Mouse (Mus musculus) intestine, embryonic 15.5 days (tissue): ENCODE measurements around the gene Col10a1. TPM values are rescaled to one million over a fixed set of nuclear protein-coding genes. Genes with fewer than 3 reads are reported as not detected.
"Not testable (repeated sequence)": the region's sequence is repeated elsewhere in the genome, so short reads cannot be mapped to it uniquely, and the experiment has no call there.

Experiments
- ATAC-seq: fragments of 200-750 bp; cut with Nextera tagmentation; 2 replicates; pipeline ENCODE4 v1.8.0; 2017; ENCODE audit warnings: moderate TSS enrichment, moderate library complexity
- H3K27ac ChIP-seq: fragments of 300-500 bp; sonication (generic); 2 replicates; pipeline ENCODE4 v1.5.1; 2015; ENCODE audit warnings: mild to moderate bottlenecking, inconsistent platforms
- H3K27me3 ChIP-seq: fragments of 300-500 bp; sonication (generic); replicated peaks from 2 replicates; pipeline ENCODE4 v1.6.1; 2015; ENCODE audit warnings: inconsistent platforms
- H3K36me3 ChIP-seq: fragments of 300-500 bp; sonication (generic); 2 replicates; pipeline ENCODE4 v1.6.1; 2015; ENCODE audit warnings: inconsistent platforms
- H3K4me1 ChIP-seq: fragments of 300-500 bp; sonication (generic); replicated peaks from 2 replicates; pipeline ENCODE4 v1.6.1; 2015; ENCODE audit warnings: inconsistent platforms
- H3K4me2 ChIP-seq: fragments of 300-500 bp; sonication (generic); replicated peaks from 2 replicates; pipeline ENCODE4 v1.6.1; 2015; ENCODE audit warnings: mild to moderate bottlenecking, inconsistent platforms
- H3K4me3 ChIP-seq: fragments of 300-500 bp; sonication (generic); replicated peaks from 2 replicates; pipeline ENCODE4 v1.5.1; 2015; ENCODE audit warnings: inconsistent platforms
- H3K9ac ChIP-seq: fragments of 300-500 bp; sonication (generic); 2 replicates; pipeline ENCODE4 v1.6.1; 2015; ENCODE audit warnings: inconsistent platforms
- H3K9me3 ChIP-seq: fragments of 300-500 bp; sonication (generic); 2 replicates; pipeline ENCODE4 v1.6.1; 2016; ENCODE audit warnings: inconsistent platforms
- WGBS: fragments of 180-500 bp; shearing (Covaris S2); methylation state at CpG from one replicate; pipeline ENCODE4 v1.1.7; 2015; 5-methylcytosine and 5-hydroxymethylcytosine counted together
- polyA plus RNA-seq: library from polyadenylated mRNA; unstranded; fragments of >200 nt; fragmentation: Nextera tagmentation; extraction: Ambion mirVana; gene quantifications from 2 replicates; pipeline ENCODE4 v1.2.1, GENCODE M21; 2015

Gene Col10a1
- polyA plus RNA-seq = 0.11 and 0.20 TPM in 2 replicates

DNA sequence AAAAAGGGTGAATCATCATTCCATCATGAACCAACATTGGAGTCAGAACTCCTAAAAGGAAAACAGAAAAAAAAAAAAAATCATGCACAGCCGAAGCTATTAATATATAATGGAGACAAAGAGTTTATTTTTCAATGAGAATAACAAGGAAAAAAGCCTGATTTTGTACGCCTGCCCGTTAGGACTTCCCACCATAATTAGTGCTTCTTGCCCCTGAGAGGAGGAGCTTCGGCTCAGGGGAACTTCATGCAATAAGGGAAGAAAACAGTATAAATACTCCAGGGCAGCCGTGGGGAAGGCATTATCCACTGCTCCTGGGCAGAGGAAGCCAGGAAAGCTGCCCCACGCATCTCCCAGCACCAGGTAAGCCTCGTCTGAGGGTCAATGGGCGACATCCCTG, at the start of gene Col10a1:
Gene Col10a1 (plus strand): TSS at position 301 of the 400 bp plus-strand sequence.
- H3K9me3 ChIP-seq = no peaks in the 10 kb centered on the region
- no peak within 1 kb of the TSS for H3K4me2 ChIP-seq
- no peaks in the 10 kb centered on the region for H3K36me3 ChIP-seq
- H3K4me3 ChIP-seq = no peak within 1 kb of the TSS
- H3K27me3 ChIP-seq = no peaks in the 10 kb centered on the region
- 67% methylated on average over 8 of the region's 8 CpGs for WGBS
- no peak for ATAC-seq
- H3K9ac ChIP-seq = no peak within 1 kb of the TSS
- no peak within 1 kb of the TSS for H3K27ac ChIP-seq
- no peaks in the 10 kb centered on the region for H3K4me1 ChIP-seq

DNA sequence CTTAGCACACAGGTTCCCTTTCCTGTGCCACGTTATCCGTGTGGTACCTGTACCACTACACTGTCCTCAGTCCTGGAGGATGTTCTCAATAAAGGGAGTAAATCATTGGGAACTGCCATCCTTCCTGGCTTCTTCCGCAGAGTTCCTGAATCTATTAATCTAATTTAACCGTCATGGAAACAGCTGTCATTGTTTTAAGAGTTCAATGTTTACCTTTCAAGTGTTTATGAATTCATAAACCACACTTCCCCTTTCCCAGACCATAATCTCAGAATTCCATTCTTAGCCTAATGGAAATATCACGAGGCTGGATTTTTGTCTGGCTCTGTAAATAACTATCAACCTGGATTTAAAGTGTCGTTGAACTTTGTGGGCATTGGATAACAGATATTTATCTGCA, 48.8 kb upstream of the Col10a1 start:
- Histone ChIP-seq H3K36me3 (no peaks in the 10 kb centered on the region), H3K9me3 (no peaks in the 10 kb centered on the region), H3K4me3 (no peak overlapping the region), H3K9ac (no peak overlapping the region), H3K4me2 (no peak overlapping the region), H3K27ac (no peak overlapping the region), H3K4me1 (no peaks in the 10 kb centered on the region), H3K27me3 (no peaks in the 10 kb centered on the region)
- no peak for ATAC-seq
- 44% methylated on average over 6 of the region's 6 CpGs for WGBS

DNA sequence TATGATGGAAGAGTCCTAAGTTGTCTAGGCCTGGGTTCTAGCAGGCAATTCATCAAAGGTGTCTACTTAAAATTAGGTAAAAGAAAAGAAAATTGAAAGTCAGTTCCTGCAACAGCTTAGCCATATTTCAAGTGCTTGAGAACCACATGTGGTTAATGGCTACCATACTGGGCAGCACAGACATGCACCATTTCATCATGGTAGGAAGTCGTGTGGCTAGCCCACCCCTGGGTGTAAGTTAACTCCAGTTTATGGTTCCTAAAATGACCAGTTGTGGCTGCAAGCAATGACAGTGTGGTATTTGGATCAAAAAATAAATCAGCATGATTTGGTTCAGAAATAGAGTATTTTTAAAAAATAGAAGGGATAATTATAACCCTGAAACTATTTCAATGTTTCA, 47.9 kb upstream of the Col10a1 start:
- no peaks in the 10 kb centered on the region for H3K36me3 ChIP-seq
- H3K4me2 ChIP-seq = no peak overlapping the region
- H3K4me3 ChIP-seq = no peak overlapping the region
- H3K9me3 ChIP-seq = no peaks in the 10 kb centered on the region
- no peak overlapping the region for H3K9ac ChIP-seq
- no peak overlapping the region for H3K27ac ChIP-seq
- no peaks in the 10 kb centered on the region for H3K4me1 ChIP-seq
- H3K27me3 ChIP-seq = no peaks in the 10 kb centered on the region
- no peak for ATAC-seq
- 79% methylated on average over 1 of the region's 1 CpGs for WGBS

DNA sequence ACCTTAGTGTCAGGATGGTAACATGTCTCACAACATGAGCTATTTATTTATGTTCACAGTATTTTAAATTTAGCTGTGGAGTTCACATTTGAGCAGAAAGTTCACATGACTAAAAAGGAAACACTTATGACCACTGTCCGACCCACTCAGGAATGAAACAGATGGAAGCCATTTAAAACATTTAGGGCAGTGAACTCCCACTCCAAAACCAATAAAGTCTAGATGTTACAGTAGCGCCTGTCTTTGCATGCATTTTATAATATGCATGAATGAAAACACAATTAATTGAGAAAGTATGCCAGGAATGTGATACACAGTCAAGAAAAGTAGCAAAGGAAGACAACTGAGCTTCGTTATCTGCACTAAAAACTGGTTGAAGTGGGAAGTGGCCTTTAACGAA, 37.6 kb upstream of the Col10a1 start:
- ATAC-seq = no peak
- Histone ChIP-seq H3K36me3 (no peaks in the 10 kb centered on the region), H3K27me3 (no peaks in the 10 kb centered on the region), H3K9ac (no peak overlapping the region), H3K4me2 (no peak overlapping the region), H3K9me3 (no peaks in the 10 kb centered on the region), H3K4me1 (no peaks in the 10 kb centered on the region), H3K27ac (no peak overlapping the region), H3K4me3 (no peak overlapping the region)
- 78% methylated on average over 4 of the region's 4 CpGs for WGBS

DNA sequence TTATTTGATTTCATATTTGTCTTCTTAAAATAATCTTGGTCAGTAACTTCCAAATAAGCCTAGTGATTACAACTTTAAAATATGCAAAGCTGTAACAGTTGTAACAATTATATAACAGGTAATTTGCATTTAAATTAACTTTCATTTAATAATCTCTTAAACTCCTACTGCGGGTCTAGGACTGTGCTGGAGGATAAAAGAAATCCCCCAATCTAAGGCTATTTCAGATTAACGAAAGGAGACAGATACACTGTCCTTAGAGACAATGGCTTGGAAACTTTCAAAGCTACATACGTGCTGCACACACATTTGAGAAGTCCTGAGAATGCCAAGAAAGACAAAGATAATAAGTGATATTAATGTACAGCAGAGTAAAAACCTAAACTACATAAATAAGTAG, 31.5 kb upstream of the Col10a1 start:
- ATAC-seq = no peak
- Histone ChIP-seq H3K4me1 (no peaks in the 10 kb centered on the region), H3K4me3 (no peak overlapping the region), H3K36me3 (no peaks in the 10 kb centered on the region), H3K27me3 (no peaks in the 10 kb centered on the region), H3K9ac (no peak overlapping the region), H3K9me3 (no peaks in the 10 kb centered on the region), H3K4me2 (no peak overlapping the region), H3K27ac (no peak overlapping the region)
- 73% methylated on average over 3 of the region's 3 CpGs for WGBS

DNA sequence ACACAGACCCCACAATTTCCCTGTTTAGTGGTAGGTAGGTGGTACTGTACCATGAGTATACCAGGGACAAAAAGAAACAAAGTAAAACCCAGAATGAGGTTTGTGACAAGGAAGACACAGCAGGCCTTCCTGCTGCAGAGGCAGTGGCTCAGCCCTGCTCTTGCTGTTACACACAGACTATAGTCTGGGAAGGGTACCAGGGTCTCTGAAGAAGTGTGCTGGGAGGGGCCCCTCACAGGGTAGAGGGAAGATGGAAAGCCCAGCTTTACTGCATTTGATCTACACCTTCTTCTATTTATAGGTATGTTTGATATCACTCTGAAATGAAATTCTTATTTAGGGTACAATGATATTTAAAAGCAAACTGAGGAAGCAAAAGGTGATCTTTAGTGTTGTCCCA, 26.0 kb upstream of the Col10a1 start:
- no peak overlapping the region for H3K27ac ChIP-seq
- no peak for ATAC-seq
- no peak overlapping the region for H3K4me3 ChIP-seq
- no peaks in the 10 kb centered on the region for H3K36me3 ChIP-seq
- H3K9me3 ChIP-seq = no peaks in the 10 kb centered on the region
- H3K4me1 ChIP-seq = no peaks in the 10 kb centered on the region
- H3K9ac ChIP-seq = no peak overlapping the region
- no peaks in the 10 kb centered on the region for H3K27me3 ChIP-seq
- H3K4me2 ChIP-seq = no peak overlapping the region

DNA sequence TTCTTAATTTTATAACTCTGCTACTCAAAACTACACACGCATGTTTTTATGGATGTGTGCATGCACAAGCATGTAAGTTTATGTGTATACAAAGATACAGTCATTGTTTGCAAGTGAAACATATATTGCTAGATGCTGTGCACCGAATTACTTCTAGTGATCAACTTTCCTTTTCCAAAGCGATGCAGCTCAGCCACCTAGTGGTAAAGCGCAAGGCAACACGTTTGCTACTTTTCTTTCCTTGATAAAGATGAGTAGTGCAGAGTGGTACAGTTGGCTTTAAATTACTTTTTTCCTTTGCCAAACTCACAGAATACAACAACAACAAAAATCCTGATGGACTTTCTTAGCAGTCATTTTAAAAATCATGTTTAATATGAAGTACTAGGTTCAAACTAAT, 21.6 kb upstream of the Col10a1 start:
- no peak overlapping the region for H3K27ac ChIP-seq
- H3K4me2 ChIP-seq = no peak overlapping the region
- H3K4me3 ChIP-seq = no peak overlapping the region
- WGBS = 70% methylated on average over 5 of the region's 5 CpGs
- H3K4me1 ChIP-seq = no peaks in the 10 kb centered on the region
- no peaks in the 10 kb centered on the region for H3K9me3 ChIP-seq
- no peaks in the 10 kb centered on the region for H3K27me3 ChIP-seq
- no peak for ATAC-seq
- no peak overlapping the region for H3K9ac ChIP-seq
- H3K36me3 ChIP-seq = no peaks in the 10 kb centered on the region

DNA sequence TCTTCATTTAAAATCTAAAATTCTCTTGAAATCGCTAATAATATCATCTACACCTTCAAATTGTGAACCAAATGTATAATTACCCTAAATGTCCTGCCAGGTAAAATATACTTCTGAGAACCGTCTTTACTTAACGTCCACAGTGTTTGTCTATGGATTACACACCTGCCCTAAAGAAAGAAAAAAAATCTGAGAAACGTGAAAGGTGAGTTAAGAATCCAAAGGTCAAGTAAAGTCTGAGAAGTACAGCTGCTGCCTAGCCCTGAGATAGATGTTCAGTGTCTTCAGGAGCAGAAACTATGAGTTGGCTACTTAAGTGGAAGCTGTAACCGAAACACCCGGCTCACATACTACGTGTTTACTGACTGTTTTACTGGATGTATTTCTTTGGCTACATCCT, 16.4 kb upstream of the Col10a1 start:
- Histone ChIP-seq H3K27me3 (no peaks in the 10 kb centered on the region), H3K4me2 (no peak overlapping the region), H3K4me3 (no peak overlapping the region), H3K9ac (no peak overlapping the region), H3K36me3 (no peaks in the 10 kb centered on the region), H3K9me3 (no peaks in the 10 kb centered on the region), H3K27ac (no peak overlapping the region), H3K4me1 (no peaks in the 10 kb centered on the region)
- 64% methylated on average over 7 of the region's 7 CpGs for WGBS
- ATAC-seq = peak; percentile 91

DNA sequence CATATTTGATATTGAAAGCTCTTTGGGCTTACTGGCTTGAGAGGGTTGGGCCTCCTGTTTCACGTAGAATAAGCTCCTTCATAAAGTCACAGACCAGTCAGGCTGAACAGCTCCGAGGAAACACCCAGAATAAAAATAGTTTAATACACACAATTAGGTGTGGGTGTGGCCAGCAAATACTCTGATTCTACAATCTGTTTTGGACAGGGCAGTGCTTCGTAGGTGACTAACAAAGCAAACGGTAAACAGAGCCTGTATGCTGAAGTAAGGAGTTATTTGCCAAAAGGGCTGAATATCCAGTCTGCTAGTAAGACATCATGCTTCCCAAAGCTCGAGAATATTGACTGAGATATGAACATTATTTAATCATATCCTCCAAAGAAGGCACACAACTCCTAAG, 4.1 kb upstream of the Col10a1 start:
- H3K36me3 ChIP-seq = no peaks in the 10 kb centered on the region
- no peak overlapping the region for H3K4me2 ChIP-seq
- ATAC-seq = no peak
- H3K27ac ChIP-seq = no peak overlapping the region
- no peaks in the 10 kb centered on the region for H3K4me1 ChIP-seq
- 63% methylated on average over 5 of the region's 5 CpGs for WGBS
- no peaks in the 10 kb centered on the region for H3K27me3 ChIP-seq
- H3K4me3 ChIP-seq = no peak overlapping the region
- no peak overlapping the region for H3K9ac ChIP-seq
- no peaks in the 10 kb centered on the region for H3K9me3 ChIP-seq

DNA sequence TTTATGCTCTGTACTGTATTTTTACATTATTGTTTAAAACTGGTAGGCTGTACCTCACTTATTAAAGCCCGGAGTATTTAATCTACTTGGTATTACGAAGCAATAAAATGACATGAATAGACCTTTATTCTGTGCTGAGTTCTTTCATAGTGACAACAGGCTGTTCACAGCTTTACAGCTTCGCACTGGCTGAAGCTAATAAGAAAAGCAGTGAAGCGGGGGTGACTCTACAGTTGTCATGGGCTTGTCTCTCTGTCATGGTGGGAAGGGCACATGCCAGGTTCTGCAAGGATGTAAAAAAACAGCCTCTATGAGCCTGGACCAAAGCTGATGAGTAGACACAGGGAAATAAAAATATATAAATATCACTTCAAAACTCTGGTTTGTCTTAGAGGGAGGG, 7.2 kb downstream of the Col10a1 start:
- no peaks in the 10 kb centered on the region for H3K4me1 ChIP-seq
- 90% methylated on average over 4 of the region's 4 CpGs for WGBS
- no peak for ATAC-seq
- H3K27ac ChIP-seq = no peak overlapping the region
- no peaks in the 10 kb centered on the region for H3K36me3 ChIP-seq
- H3K4me3 ChIP-seq = no peak overlapping the region
- no peaks in the 10 kb centered on the region for H3K27me3 ChIP-seq
- no peaks in the 10 kb centered on the region for H3K9me3 ChIP-seq
- no peak overlapping the region for H3K4me2 ChIP-seq
- no peak overlapping the region for H3K9ac ChIP-seq

DNA sequence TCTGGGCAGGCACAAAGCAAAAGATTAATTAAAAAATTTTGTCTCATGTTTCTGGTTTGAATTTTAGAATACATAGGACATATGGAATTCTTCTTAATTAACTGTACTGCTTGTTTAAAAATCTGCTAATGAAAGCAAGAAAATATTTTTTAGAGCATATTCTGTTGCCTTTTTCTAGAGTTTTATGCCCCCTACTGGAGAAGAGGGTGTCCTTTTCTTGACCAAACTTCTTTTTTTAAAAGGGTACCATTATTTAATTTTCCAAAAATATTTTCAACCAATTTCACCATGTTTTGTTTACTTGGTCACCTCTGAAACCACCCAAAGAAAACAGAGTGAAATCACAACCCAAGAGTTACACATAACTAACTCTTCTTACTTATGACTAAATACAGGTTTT, 9.5 kb downstream of the Col10a1 start:
- H3K4me3 ChIP-seq = no peak overlapping the region
- no peak overlapping the region for H3K4me2 ChIP-seq
- peaks cover 5% of the 10 kb centered on the region; the same call in 1 of the 2 replicates for H3K36me3 ChIP-seq
- H3K9ac ChIP-seq = no peak overlapping the region
- no peak for ATAC-seq
- no peak overlapping the region for H3K27ac ChIP-seq
- H3K4me1 ChIP-seq = no peaks in the 10 kb centered on the region
- H3K9me3 ChIP-seq = no peaks in the 10 kb centered on the region
- no peaks in the 10 kb centered on the region for H3K27me3 ChIP-seq

DNA sequence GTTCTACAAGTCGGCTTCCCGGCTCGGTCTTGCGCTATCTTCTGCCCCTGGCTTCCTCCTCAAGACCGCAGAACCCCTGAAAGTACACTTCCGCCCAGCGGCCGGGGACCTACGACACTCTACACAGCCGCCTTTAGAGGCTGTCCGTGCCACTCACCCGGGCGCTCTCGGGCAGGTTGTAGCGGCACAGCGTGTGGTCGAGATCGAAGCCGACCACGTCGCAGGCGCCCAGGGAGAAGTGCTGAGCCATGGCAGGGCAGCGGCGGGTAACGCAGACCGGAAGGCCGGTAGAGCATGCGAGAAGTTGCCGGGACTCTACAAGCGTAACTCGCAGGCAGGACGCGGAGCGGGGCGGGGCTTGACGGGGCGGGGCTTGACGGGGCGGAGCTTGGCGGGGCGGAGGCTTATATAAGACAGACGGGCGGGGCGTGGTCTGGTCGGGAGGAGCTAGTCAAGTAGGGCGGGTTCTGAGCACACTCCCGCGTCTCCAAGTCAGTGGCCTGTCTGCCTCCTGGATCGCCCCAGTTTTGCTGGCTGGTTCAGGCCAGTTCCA, 28.5 kb downstream of the Col10a1 start, which contains the start of gene Nt5dc1:
Gene Nt5dc1 (minus strand): TSS at position 349 of the 553 bp plus-strand sequence.
- ATAC-seq = peak; percentile 99
- Histone ChIP-seq H3K27ac (peak within 1 kb of the TSS; percentile 86), H3K27me3 (no peaks in the 10 kb centered on the region), H3K4me2 (peak within 1 kb of the TSS; percentile 63), H3K9ac (peak within 1 kb of the TSS; percentile 82), H3K36me3 (no peaks in the 10 kb centered on the region), H3K4me3 (peak within 1 kb of the TSS; percentile 71), H3K9me3 (no peaks in the 10 kb centered on the region), H3K4me1 (peaks cover 4% of the 10 kb centered on the region; the same call in 1 of the 2 replicates)
- WGBS = 0% methylated on average over 48 of the region's 49 CpGs

DNA sequence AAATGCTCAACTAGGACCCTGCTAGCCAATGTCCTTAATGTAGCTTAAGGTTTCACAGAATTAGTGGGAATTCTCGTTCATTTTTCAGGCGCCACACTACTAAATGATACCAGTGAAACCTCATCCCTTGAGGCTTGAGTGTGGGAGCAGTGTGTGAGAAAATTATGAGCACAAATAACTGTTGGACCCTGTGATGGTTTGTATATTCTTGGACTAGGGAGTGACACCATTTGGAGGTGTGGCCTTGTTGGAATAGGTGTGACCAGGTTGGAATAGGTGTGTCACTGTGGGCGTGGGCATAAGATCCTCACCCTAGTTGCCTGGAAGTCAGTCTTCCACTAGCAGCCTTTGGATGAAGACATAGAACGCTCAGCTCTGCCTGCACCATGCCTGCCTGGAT, 29.0 kb downstream of the Col10a1 start:
- 73% methylated on average over 4 of the region's 4 CpGs for WGBS
- Histone ChIP-seq H3K4me2 (peak overlapping the region; percentile 63), H3K4me3 (peak overlapping the region; percentile 71), H3K9ac (peak overlapping the region; percentile 18; the same call in 1 of the 2 replicates)
- not testable (repeated sequence) for ATAC-seq, H3K36me3 ChIP-seq, H3K27ac ChIP-seq, H3K9me3 ChIP-seq, H3K27me3 ChIP-seq, H3K4me1 ChIP-seq
